Mouse (Mus musculus): ENCODE data around the gene Aldh3a1.
A peak's percentile ranks its signal among the peaks of the same experiment; 100 is the strongest.

Aldh3a1 gene

GRCm38 (mm10) chr11:61236015-61236414 is 28.7 kb downstream of the Aldh3a1 start:
- DNase-seq (ENCODE audit: low spot score in 2 of 2) = no peak

- DNase-seq (ENCODE audit: low spot score in 2 of 2) = no peak
Observed at GRCm38 (mm10) chr11:61244406-61244805, 37.1 kb downstream of the Aldh3a1 start.

- DNase-seq (ENCODE audit: low spot score in 2 of 2) = no peak
Observed at GRCm38 (mm10) chr11:61251741-61252140, 44.4 kb downstream of the Aldh3a1 start.

GRCm38 (mm10) chr11:61252807-61253206 is 45.5 kb downstream of the Aldh3a1 start:
- no peak for DNase-seq (ENCODE audit: low spot score in 2 of 2)

GRCm38 (mm10) chr11:61259106-61259505 is 51.8 kb downstream of the Aldh3a1 start:
- no peak for DNase-seq (ENCODE audit: low spot score in 2 of 2)

- DNase-seq (ENCODE audit: low spot score in 2 of 2) = no peak
Observed at GRCm38 (mm10) chr11:61262516-61262915, 55.2 kb downstream of the Aldh3a1 start.

- no peak for DNase-seq (ENCODE audit: low spot score in 2 of 2)
Observed at GRCm38 (mm10) chr11:61263841-61264240, 56.5 kb downstream of the Aldh3a1 start.

GRCm38 (mm10) chr11:61266551-61267533 is 59.5 kb downstream of the Aldh3a1 start, which contains the start of gene Aldh3a2:
Gene Aldh3a2, minus strand, starts transcription at chr11:61267464.
- peak; percentile 91 to 92 for DNase-seq (ENCODE audit: low spot score in 2 of 2)
